Mouse (Mus musculus) CD4-positive, CD25-positive, alpha-beta regulatory T cell (primary cell): ENCODE results near the gene Apbb1ip. TPM values are rescaled to one million over a fixed set of nuclear protein-coding genes. Genes with fewer than 3 reads are reported as not detected.

ENCODE experiments used
- polyA plus RNA-seq: library from polyadenylated mRNA; unstranded; fragments of 100-300 nt; shearing (Covaris generic); gene quantifications from one replicate; pipeline ENCODE4 v1.2.1, GENCODE M21; 2017

Apbb1ip gene
- polyA plus RNA-seq, result 98.6 TPM

GRCm38 (mm10) chr2:22773549-22774180 is at the start of gene Apbb1ip:
Apbb1ip (plus strand) TSS chr2:22774094.

GRCm38 (mm10) chr2:22895282-22896273 is 121.7 kb downstream of the Apbb1ip start, which contains the start of gene Pdss1:
Pdss1 (plus strand) TSS chr2:22895522.

Other genes with a start within 250 kb of the Apbb1ip start
- 0.02 TPM for gene Gad2, start 151.9 kb upstream of the Apbb1ip start, polyA plus RNA-seq
- gene Pdss1, start 121.4 kb downstream of the Apbb1ip start, polyA plus RNA-seq, result 11.3 TPM